Mouse (Mus musculus): ENCODE results near the gene Lrrc51. TPM values are rescaled to one million over a fixed set of nuclear protein-coding genes. Genes with fewer than 3 reads are reported as not detected.

Gene Lrrc51
- total RNA-seq (2023), result 0.51 and 1.1 TPM in 2 replicates

DNA sequence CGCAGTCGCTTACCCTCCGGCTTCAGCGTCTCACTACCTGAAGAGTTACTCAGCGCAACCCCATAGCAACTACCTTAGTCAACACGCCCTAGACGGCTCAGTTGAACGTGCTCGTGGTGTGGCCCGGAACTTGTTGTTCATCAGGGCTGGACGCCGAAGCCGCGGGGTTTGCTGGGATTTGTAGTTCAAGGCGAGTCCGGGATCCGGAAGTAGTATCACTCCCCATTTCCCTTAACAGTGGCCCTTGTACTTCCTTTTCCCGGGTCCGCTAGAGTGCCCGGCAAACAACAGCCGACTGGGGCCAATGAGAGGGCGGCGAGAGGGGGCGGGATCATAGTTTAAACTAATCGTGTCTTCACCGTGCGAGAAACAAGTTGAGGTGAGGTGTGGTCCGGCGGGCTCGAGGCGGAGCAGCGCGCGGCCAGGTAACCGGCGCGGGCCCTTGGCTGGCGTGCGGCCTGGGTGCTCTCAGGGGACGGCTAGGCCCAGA, at the start of gene Lrrc51, which contains the start of gene Numa1:
Gene Lrrc51 (minus strand): TSS at position 145 of the 490 bp plus-strand sequence.
Gene Numa1 (plus strand): TSS at position 361 of the 490 bp plus-strand sequence.

DNA sequence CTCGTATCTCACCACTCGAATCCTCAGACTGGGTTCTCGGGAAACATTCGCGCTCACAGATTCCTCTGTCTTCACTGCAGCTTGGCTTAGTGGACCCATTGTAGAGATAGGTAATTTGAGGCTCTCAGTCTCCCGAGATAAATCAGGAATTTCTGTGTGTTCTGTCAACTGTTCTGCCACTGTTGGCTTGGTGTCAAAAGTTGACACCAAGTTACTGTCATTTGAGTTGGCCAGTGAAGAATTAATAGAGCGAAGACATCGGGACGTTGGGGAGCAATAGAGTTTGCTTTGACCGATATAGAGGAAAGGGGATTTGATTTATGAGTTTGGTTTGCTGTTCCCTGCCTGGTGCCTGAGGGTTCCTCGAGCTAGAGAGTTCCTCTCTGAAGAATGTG, 27.4 kb downstream of the Lrrc51 start, which contains the start of gene Tomt:
Gene Tomt (minus strand): TSS at position 73 of the 395 bp plus-strand sequence.

DNA sequence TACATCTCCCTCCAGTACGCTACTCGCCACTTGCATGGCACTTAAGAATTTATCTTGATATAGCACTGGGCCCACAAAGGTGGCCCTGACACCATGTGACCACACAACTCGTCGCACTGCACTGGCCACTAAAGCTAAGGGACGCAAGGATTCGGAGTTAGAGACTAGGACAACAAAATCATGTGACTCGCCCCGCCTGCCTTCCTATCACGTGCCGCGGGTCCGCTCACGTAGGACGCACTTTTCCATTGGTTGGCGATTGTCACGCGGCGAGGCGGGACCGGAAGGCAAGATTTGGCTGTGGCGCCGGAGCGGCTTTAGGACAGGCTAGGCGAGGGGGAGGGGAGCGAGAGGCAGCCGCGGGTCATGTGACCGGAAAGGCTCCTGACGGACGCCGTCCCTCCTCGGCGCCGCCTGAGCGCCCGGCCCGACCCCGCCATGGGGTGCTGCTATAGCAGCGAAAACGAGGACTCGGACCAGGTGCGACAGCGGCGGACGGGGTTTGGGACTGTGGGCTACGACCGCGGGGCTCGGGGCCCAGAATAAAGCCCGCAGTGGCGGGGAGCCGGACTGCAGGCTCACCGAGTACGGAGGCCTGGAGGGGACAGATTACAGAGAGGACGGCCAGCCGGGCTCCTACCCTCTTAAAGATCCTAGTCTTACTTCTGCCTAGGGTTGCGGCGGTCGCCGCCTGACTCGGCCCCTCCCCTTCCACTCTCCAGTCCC, 28.0 kb downstream of the Lrrc51 start, which contains the start of gene Lamtor1:
Gene Lamtor1 (plus strand): TSS at position 344 of the 726 bp plus-strand sequence.

DNA sequence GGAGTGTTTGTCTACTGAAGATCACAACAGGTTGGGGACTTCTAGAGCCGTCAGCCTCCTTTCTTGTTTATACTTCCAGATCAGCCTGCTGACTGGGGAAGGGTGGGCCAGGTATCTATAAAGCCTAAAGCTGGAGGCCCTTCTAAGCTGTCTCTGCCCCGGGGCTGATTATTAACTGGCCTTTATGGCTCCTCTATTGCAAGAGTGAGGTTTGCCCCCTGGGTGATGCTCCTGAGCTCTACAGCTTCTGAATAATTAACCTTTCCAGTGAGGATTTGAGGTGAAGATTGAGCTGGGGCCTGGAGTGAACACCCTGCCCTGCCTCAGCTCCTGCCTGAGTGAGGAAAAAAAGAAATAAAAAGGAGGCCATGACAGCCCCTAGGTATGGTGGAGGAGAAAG, 63.1 kb downstream of the Lrrc51 start, which contains the start of gene Folr1:
Gene Folr1 (minus strand): TSS at position 160 of the 400 bp plus-strand sequence.

DNA sequence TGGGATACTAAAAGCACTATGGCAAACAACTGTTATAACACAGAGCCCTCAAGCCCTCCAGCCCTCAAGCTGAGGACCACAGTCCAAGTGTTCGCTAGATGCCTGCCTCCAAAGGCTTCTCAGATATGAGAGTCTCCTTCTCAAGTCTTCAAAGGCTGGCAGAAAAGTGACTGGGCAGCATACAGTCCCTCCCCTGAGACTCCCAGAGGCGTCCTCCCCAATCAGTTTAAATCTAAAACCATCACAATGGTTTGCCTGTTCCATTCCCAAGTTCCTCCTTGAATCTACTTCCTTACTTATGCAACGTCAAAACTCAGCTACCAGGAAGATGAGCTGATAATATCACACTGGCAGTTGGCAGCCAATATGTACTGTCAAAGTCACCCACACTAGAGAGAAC, 70.3 kb downstream of the Lrrc51 start, which contains the start of gene Anapc15:
Gene Anapc15 (plus strand): TSS at position 301 of the 400 bp plus-strand sequence.

Other genes with a start within 250 kb of the Lrrc51 start
- gene Phox2a, start 115.6 kb downstream of the Lrrc51 start, total RNA-seq (2023), result not detected in 2 replicates
- gene Inppl1, start 95.7 kb downstream of the Lrrc51 start, total RNA-seq (2023), result 14.9 and 24.8 TPM in 2 replicates
- gene Folr2, start 76.7 kb downstream of the Lrrc51 start, total RNA-seq (2023), result 1.5 TPM in 1 of 2 replicates, not detected in the other
- 40.4 and 44.1 TPM in 2 replicates for gene Anapc15, start 70.2 kb downstream of the Lrrc51 start, total RNA-seq (2023)
- gene Folr1, start 63.1 kb downstream of the Lrrc51 start, total RNA-seq (2023), result not detected in 2 replicates
- 97.8 and 108 TPM in 2 replicates for gene Lamtor1, start 28.0 kb downstream of the Lrrc51 start, total RNA-seq (2023)
- gene Tomt, start 27.5 kb downstream of the Lrrc51 start, total RNA-seq (2023), result 0.18 TPM in 1 of 2 replicates, not detected in the other
- gene Numa1, start 216 bp upstream of the Lrrc51 start, total RNA-seq (2023), result 91.4 and 106 TPM in 2 replicates
- 28.7 and 30.3 TPM in 2 replicates for gene Il18bp, start 84.8 kb upstream of the Lrrc51 start, total RNA-seq (2023)
- gene Rnf121, start 131.6 kb upstream of the Lrrc51 start, total RNA-seq (2023), result 12.0 and 16.0 TPM in 2 replicates
- 6.9 and 8.8 TPM in 2 replicates for gene Xndc1, start 131.6 kb upstream of the Lrrc51 start, total RNA-seq (2023)
- gene Xntrpc, start 131.8 kb upstream of the Lrrc51 start, total RNA-seq (2023), result 0.54 and 1.1 TPM in 2 replicates
- 0.22 and 0.45 TPM in 2 replicates for gene Trpc2, start 149.2 kb upstream of the Lrrc51 start, total RNA-seq (2023)
- gene Art1, start 167.8 kb upstream of the Lrrc51 start, total RNA-seq (2023), result not detected in 2 replicates
- not detected in 2 replicates for gene Art5, start 175.6 kb upstream of the Lrrc51 start, total RNA-seq (2023)
- gene Chrna10, start 182.9 kb upstream of the Lrrc51 start, total RNA-seq (2023), result 0.16 TPM in 1 of 2 replicates, not detected in the other